Mouse (Mus musculus) lung, postnatal 0 days (tissue): ENCODE data around the gene Gm45521.

Experiments
- CTCF ChIP-seq: IDR thresholded peaks from 2 replicates; pipeline ENCODE4 v1.5.1; 2016; ENCODE audit warnings: antibody characterized with exemption, mild to moderate bottlenecking
- EP300 ChIP-seq: IDR thresholded peaks from 2 replicates; pipeline ENCODE4 v1.6.1; 2016; ENCODE audit warnings: antibody characterized with exemption, mild to moderate bottlenecking, control low read depth

GRCm38 (mm10) chr14:7943801-7944135 is 13.3 kb upstream of the Gm45521 start:
- no peak for TF ChIP-seq CTCF
- TF ChIP-seq EP300 = no peak
